ENCODE assay signal across 9 mouse cellular contexts in the genomic region with DNA sequence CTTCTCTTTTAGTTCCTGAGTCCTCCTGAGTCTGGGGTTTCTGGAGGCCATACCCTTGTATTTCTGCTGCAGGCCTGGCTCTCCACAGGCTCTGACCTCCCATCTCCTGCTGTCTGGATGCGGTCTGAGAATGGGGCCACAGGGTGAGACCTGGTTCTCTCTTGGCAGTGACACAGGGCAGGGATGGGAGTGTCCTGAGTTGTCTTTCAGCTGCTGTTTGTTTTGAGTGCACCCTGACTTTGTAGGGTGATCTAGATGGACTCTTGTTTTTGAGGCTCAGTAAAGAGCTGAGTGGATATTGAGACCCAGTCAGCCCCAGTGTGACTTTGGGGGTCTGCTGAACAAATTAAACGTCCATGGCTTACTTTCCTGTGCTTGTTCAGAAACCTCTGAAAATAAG. TPM values are rescaled to one million over a fixed set of nuclear protein-coding genes. Genes with fewer than 3 reads are reported as not detected.
DNase-seq lines count a peak whose midpoint lies in the region; ATAC-seq and TF ChIP-seq lines count a peak whose summit lies in the region.
"Had no signal": no experiment of that assay in that cellular context is flagged by ENCODE, and none has a peak within 500 bp of the region (broad histone marks: within the 10 kb centered on the region; RNA-seq: fewer than 3 reads in every experiment).

No protein-coding gene starts in this region.

- no peak overlapping the region for H3K4me2 ChIP-seq in kidney, postnatal 0 days (ENCODE audit: low read length)
- 0 out of 2 replicates have a peak overlapping the region, but pooled peaks have one; percentile 3 for H3K4me2 ChIP-seq in embryonic facial prominence, embryonic 13.5 days
- H3K4me2 ChIP-seq in hindbrain, embryonic 16.5 days (ENCODE audit: low read length): no peak overlapping the region
- H3K4me2 ChIP-seq in midbrain, embryonic 15.5 days: no peak overlapping the region

- no peak for DNase-seq in kidney, postnatal 0 days (ENCODE audit: low spot score)
- no peak for DNase-seq in kidney, postnatal 14 days
- DNase-seq in layer of hippocampus, adult 9-11 months: no peak
- DNase-seq in layer of hippocampus, adult 18-20 months (ENCODE audit: low spot score in 2 of 2): no peak
- no peak for DNase-seq in adrenal gland, postnatal 14 days
- DNase-seq: cerebellum, postnatal 36 days had no signal

- no peaks in the 10 kb centered on the region for H3K36me3 ChIP-seq in kidney, postnatal 0 days (ENCODE audit: insufficient read depth, low read length)
- H3K36me3 ChIP-seq in embryonic facial prominence, embryonic 13.5 days: no peaks in the 10 kb centered on the region
- H3K36me3 ChIP-seq in hindbrain, embryonic 16.5 days (ENCODE audit: control insufficient read depth, insufficient read depth, low read length): no peaks in the 10 kb centered on the region
- H3K36me3 ChIP-seq in midbrain, embryonic 15.5 days (replicated peaks): no peaks in the 10 kb centered on the region

- no peak overlapping the region for H3K4me3 ChIP-seq in kidney, postnatal 0 days (replicated peaks; ENCODE audit: low read depth, low read length)
- H3K4me3 ChIP-seq in embryonic facial prominence, embryonic 13.5 days: no peak overlapping the region
- no peak overlapping the region for H3K4me3 ChIP-seq in hindbrain, embryonic 16.5 days (ENCODE audit: low read length)
- H3K4me3 ChIP-seq in midbrain, embryonic 15.5 days: no peak overlapping the region

- no peak for TF ChIP-seq CTCF in kidney, postnatal 0 days (IDR thresholded peaks at IDR 0.05; ENCODE audit: low read depth)

- H3K27me3 ChIP-seq in kidney, postnatal 0 days (ENCODE audit: insufficient read depth, low read length): no peaks in the 10 kb centered on the region
- no peaks in the 10 kb centered on the region for H3K27me3 ChIP-seq in embryonic facial prominence, embryonic 13.5 days
- H3K27me3 ChIP-seq in hindbrain, embryonic 16.5 days (replicated peaks; ENCODE audit: control insufficient read depth, insufficient read depth, low read length): no peaks in the 10 kb centered on the region
- H3K27me3 ChIP-seq in midbrain, embryonic 15.5 days (replicated peaks): no peaks in the 10 kb centered on the region

- H3K9me3 ChIP-seq in kidney, postnatal 0 days (replicated peaks; ENCODE audit: low read length): no peaks in the 10 kb centered on the region
- no peaks in the 10 kb centered on the region for H3K9me3 ChIP-seq in embryonic facial prominence, embryonic 13.5 days
- H3K9me3 ChIP-seq in hindbrain, embryonic 16.5 days (ENCODE audit: control insufficient read depth, low read length): no peaks in the 10 kb centered on the region
- no peaks in the 10 kb centered on the region for H3K9me3 ChIP-seq in midbrain, embryonic 15.5 days

- ATAC-seq in kidney, postnatal 0 days (replicated peaks; ENCODE audit: low FRiP score, low read depth): no peak
- no peak for ATAC-seq in embryonic facial prominence, embryonic 13.5 days (ENCODE audit: insufficient number of reproducible peaks, insufficient read depth, low FRiP score, low TSS enrichment, low read depth)
- ATAC-seq in hindbrain, embryonic 16.5 days: no peak
- no peak for ATAC-seq in midbrain, embryonic 15.5 days (replicated peaks)

- WGBS in kidney, postnatal 0 days: 48% methylated on average over 2 of the region's 2 CpGs
- WGBS in embryonic facial prominence, embryonic 13.5 days: 64% methylated on average over 2 of the region's 2 CpGs
- WGBS in hindbrain, embryonic 16.5 days: 66% methylated on average over 2 of the region's 2 CpGs
- 51% methylated on average over 2 of the region's 2 CpGs for WGBS in midbrain, embryonic 15.5 days

- H3K27ac ChIP-seq in kidney, postnatal 0 days: peak overlapping the region; percentile 47
- peak overlapping the region; percentile 90 for H3K27ac ChIP-seq in embryonic facial prominence, embryonic 13.5 days
- peak overlapping the region; percentile 55 for H3K27ac ChIP-seq in hindbrain, embryonic 16.5 days (ENCODE audit: low read depth, low read length)
- H3K27ac ChIP-seq in midbrain, embryonic 15.5 days: peak overlapping the region; percentile 53

- no peak overlapping the region for H3K9ac ChIP-seq in kidney, postnatal 0 days (ENCODE audit: low read depth, low read length)
- peak overlapping the region; percentile 51 for H3K9ac ChIP-seq in embryonic facial prominence, embryonic 13.5 days
- no peak overlapping the region for H3K9ac ChIP-seq in hindbrain, embryonic 16.5 days (ENCODE audit: low read depth, low read length)
- no peak overlapping the region for H3K9ac ChIP-seq in midbrain, embryonic 15.5 days

- peaks cover 28% of the 10 kb centered on the region for H3K4me1 ChIP-seq in kidney, postnatal 0 days (replicated peaks; ENCODE audit: insufficient read depth, low read length)
- peaks cover 51% of the 10 kb centered on the region for H3K4me1 ChIP-seq in embryonic facial prominence, embryonic 13.5 days
- H3K4me1 ChIP-seq in hindbrain, embryonic 16.5 days (ENCODE audit: control insufficient read depth, insufficient read depth, low read depth, low read length): peaks cover 22% of the 10 kb centered on the region
- H3K4me1 ChIP-seq in midbrain, embryonic 15.5 days: peaks cover 25% of the 10 kb centered on the region

RNA-seq across cellular contexts. Expression of a gene that starts 24.2 kb away (rescaled TPM):
- polyA plus RNA-seq in kidney, postnatal 0 days (2015; fragmentation: Nextera tagmentation; extraction: Ambion mirVana): 57.8 and 64.1 TPM in 2 replicates
- 48.3 and 50.3 TPM in 2 replicates for polyA plus RNA-seq in embryonic facial prominence, embryonic 13.5 days (2015; fragmentation: Nextera tagmentation; extraction: Ambion mirVana)
- 47.7 and 48.3 TPM in 2 replicates for polyA plus RNA-seq in hindbrain, embryonic 16.5 days (2015; fragmentation: Nextera tagmentation; extraction: Ambion mirVana)
- polyA plus RNA-seq in midbrain, embryonic 15.5 days (2015; fragmentation: Nextera tagmentation; extraction: Ambion mirVana): 47.4 and 48.7 TPM in 2 replicates
- 10 to 100 TPM; 15.4 to 17.9 TPM for total RNA-seq in layer of hippocampus, adult 18-20 months (2021)
- total RNA-seq in adrenal gland, postnatal 14 days (2021): 27.8 and 29.8 TPM in 2 replicates

RNA-seq across cellular contexts. Expression of a gene that starts 24.5 kb away (rescaled TPM):
- polyA plus RNA-seq in kidney, postnatal 0 days (2015; fragmentation: Nextera tagmentation; extraction: Ambion mirVana): 103 and 106 TPM in 2 replicates
- 116 and 128 TPM in 2 replicates for polyA plus RNA-seq in embryonic facial prominence, embryonic 13.5 days (2015; fragmentation: Nextera tagmentation; extraction: Ambion mirVana)
- polyA plus RNA-seq in hindbrain, embryonic 16.5 days (2015; fragmentation: Nextera tagmentation; extraction: Ambion mirVana): 101 and 116 TPM in 2 replicates
- polyA plus RNA-seq in midbrain, embryonic 15.5 days (2015; fragmentation: Nextera tagmentation; extraction: Ambion mirVana): 106 and 109 TPM in 2 replicates
- total RNA-seq in layer of hippocampus, adult 18-20 months (2021): 10 to 100 TPM; 66.9 to 73.1 TPM
- total RNA-seq in adrenal gland, postnatal 14 days (2021): 57.5 and 68.8 TPM in 2 replicates

RNA-seq across cellular contexts. Expression of a gene that starts 26.8 kb away (rescaled TPM):
- polyA plus RNA-seq in kidney, postnatal 0 days (2015; fragmentation: Nextera tagmentation; extraction: Ambion mirVana): 23.0 and 24.0 TPM in 2 replicates
- polyA plus RNA-seq in embryonic facial prominence, embryonic 13.5 days (2015; fragmentation: Nextera tagmentation; extraction: Ambion mirVana): 86.5 and 93.1 TPM in 2 replicates
- polyA plus RNA-seq in hindbrain, embryonic 16.5 days (2015; fragmentation: Nextera tagmentation; extraction: Ambion mirVana): 75.3 and 97.1 TPM in 2 replicates
- 52.6 and 59.4 TPM in 2 replicates for polyA plus RNA-seq in midbrain, embryonic 15.5 days (2015; fragmentation: Nextera tagmentation; extraction: Ambion mirVana)
- 10 to 100 TPM; 69.7 to 89.5 TPM for total RNA-seq in layer of hippocampus, adult 18-20 months (2021)
- 70.5 and 103 TPM in 2 replicates for total RNA-seq in adrenal gland, postnatal 14 days (2021)
